Mouse (Mus musculus) urinary bladder, postnatal 4 days (tissue): Measurements from ENCODE around the gene Zfp871.
"Not testable (repeated sequence)": the region's sequence is repeated elsewhere in the genome, so short reads cannot be mapped to it uniquely, and the experiment has no call there.

Source experiments
- DNase-seq, 2 experiments: peaks; one replicate each; pipeline ENCODE4 v3.0.0; 2021 to 2022; ENCODE audit warnings: low spot score in 2 of 2

Zfp871 gene

DNA sequence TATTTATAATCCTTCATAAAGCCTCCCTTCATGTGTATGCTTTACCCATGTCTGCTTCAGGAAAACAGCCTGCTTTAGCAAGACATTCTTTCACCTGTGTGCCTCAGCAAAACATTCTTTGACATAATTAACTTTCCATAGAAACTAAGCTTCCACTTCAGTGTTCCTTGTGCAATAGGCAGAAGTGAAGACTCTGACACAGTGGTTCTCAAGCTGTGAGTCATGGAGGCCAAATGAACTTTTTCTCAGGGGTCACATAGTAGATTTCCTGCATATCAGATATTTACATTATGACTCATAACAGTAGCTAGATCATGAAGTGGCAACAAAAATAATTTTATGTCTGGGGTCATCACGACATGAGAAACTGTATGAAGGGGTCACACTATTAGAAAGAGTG, 49.7 kb downstream of the Zfp871 start:
- no peak for DNase-seq

DNA sequence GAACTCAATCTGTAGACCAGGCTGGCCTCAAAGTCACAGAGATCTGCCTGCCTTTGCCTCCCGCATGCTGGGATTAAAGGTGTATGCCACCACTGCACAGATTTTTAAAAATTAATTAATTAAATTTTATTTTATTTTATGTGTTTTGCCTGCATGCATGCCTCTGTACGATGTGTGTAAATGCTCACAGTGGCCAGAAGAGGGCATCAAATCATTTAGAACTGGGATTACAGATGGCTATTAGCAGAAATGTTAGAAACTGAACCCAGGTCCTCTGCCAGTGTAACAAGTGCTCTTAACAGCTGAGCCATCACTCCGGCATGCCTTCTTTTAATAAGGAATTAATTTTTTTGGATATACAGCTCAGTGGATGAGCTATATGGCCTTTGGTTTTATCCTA, 59.1 kb downstream of the Zfp871 start:
- no peak for DNase-seq

- DNase-seq = not testable (repeated sequence)
Measured at GRCm38 (mm10) chr17:32726360-32726759, 61.7 kb downstream of the Zfp871 start.

DNA sequence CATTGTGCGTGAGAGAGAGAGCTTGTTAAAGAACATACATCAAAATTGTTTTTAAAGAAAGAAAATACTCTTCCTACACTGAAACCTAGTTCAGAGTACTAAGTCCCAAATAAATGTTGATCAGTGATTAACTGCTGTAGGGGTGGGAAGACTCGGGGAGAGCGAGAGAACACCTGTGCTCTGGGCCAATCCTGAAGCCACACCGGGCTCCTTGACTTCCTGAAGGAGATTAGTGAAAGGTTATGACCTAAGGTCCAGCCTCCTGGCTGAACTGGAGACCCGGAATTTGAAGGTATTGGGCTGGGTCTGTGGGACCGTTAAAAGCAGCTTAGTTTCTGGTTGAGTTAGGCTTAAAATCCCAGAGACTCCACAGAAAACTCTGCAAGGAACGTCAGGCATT, 65.3 kb downstream of the Zfp871 start:
- no peak for DNase-seq

DNA sequence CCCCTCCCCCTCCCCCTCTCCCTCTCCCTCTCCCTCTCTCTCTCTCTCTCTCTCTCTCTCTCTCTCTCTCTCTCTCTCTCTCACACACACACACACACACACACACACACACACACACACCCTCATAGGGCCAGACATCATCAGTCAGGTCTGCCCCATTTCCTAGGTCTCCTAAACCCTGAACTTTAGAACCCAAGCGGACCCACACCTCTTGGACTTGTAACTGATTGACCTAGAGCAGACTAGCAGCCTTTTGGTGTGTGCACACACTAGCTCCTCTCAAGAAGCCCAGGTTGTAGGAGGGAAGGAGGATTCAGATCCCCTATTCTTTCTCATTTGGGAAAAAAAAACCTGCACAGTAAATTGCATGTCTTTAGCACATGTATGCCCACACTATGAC, 65.9 kb downstream of the Zfp871 start:
- not testable (repeated sequence) for DNase-seq
